Mouse (Mus musculus) adrenal gland, postnatal 36 days (tissue): ENCODE measurements around the gene Olfr568. TPM values are rescaled to one million over a fixed set of nuclear protein-coding genes. Genes with fewer than 3 reads are reported as not detected.

Source experiments
- DNase-seq, 2 experiments: peaks; one replicate each; pipeline ENCODE4 v3.0.0; 2021; ENCODE audit warnings: mixed read lengths in 1 of 2
- long read RNA-seq, 2 experiments: library from polyadenylated mRNA; stranded (forward); transcript quantifications; one replicate each; pipeline ENCODE4 v2.0.0; 2021; ENCODE audit warnings: borderline sequencing depth in 2 of 2
- total RNA-seq, 2 experiments: library from RNA; stranded (reverse); gene quantifications; 2 replicates each; pipeline ENCODE4 v1.2.3; 2021

Gene Olfr568
- total RNA-seq, result not detected
- long read RNA-seq, experiment 1, result 0 reads
- long read RNA-seq, experiment 2, result 0 reads

GRCm38 (mm10) chr7:102876822-102877221, at the start of gene Olfr568:
Gene Olfr568 (plus strand): TSS chr7:102877122.
- no peak for DNase-seq

DNA sequence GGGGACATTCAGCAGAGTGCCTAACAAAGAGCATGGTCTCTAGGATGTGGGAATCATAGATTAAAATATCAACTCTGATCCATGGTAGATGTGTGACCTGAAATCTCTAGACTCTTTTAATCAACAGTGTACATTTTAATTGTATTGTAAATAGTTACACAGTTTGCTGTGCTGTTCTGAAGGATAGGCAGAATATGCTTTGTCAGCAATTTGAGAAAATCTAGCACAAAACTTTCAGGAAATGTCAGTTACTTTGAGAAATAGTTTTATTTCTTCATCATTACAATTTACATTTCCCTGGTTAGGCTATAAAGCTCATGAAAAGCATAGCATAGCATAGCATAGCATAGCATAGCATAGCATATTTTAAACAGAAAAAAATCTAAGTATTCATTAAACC, 21.1 kb upstream of the Olfr568 start:
- no peak for DNase-seq

- no peak for DNase-seq
Measured at GRCm38 (mm10) chr7:102858665-102859064, 18.3 kb upstream of the Olfr568 start, which contains the start of gene Olfr566. Gene Olfr566 (minus strand): TSS chr7:102858765.

- DNase-seq, result no peak
Measured at GRCm38 (mm10) chr7:102890782-102891181, 13.9 kb downstream of the Olfr568 start, which contains the start of gene Olfr569. Gene Olfr569 (minus strand): TSS chr7:102890882.

DNA sequence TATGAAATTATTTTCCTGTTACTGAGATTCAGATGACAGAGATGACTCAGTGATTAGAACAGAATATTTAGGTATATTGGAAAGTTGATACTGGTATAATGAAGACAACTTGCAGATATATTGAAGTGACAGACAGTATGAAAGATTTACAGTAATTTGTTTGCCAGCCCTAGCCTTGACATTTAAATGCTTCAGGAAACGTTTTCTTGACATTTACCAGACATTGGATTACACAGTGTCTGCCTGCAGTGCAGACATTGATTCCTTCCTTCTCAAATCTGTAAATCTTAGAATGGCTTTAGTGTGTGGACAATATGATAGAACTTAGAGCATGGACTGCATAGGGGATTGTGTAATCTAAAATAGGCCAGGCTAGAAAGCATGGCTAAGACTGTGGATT, 38.3 kb downstream of the Olfr568 start:
- DNase-seq, result no peak

DNA sequence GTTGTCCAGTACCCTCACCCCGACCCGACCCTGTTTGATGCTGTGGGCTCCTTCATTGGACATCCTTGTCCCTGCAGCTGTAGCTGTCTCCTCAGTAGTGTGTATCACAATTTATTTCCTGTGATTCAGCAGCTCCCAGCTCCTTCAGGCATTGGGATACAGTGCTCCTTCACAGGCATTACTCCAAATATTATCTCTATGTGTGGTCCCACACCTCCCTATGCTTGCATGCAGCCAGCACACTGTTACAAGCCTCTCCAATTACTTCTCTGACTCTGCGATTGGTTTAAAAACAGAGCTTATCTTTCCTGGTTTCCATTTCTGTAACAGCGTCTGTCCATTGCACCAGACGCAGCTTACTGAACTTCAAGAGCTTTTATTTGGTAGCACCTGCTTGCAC, 39.5 kb downstream of the Olfr568 start:
- no peak for DNase-seq

- DNase-seq, result no peak
Measured at GRCm38 (mm10) chr7:102917032-102917875, 40.3 kb downstream of the Olfr568 start, which contains the start of gene Olfr571. Gene Olfr571 (minus strand): TSS chr7:102917536.

DNA sequence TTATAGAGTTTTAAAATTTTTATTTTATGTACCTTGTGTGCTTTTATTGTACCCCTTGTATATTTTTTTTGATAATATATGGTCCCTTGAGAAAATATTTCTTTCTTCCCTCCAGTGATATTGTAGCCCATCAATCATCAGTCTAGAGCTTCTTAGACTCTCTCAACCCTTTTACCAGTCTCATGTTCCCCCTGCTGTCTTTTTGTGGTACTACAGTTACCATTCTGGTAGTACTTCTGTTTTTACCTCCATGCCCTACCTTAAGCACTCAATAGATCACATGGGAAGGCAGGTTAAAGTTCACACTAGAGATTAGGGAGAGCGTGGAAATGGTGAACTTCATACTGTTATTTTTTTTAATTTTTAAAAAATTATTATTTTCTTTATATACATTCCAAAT, 42.7 kb downstream of the Olfr568 start:
- DNase-seq, result peak in 1 of 2 experiments; percentile 29

DNA sequence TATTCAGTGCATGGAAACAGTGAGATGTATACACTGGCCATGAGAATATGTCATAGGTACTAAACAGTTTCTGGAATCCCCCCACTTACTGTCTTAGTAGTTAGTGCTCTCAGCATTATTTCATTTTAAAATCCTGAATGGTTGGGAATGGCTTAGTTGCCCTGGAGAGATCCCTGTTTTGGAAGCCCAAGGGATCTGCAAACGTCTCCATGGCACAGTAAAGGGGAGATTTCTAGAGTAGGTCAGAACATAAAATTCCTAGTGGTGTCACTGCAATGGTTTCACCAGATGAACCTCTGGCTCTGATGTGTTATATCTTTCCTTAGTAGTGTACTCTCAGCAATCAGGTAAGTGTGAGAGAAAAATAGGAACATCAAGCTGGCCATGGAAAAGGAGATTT, 47.2 kb downstream of the Olfr568 start, which contains the start of gene Olfr572:
Gene Olfr572, plus strand, starts transcription at position 301 of the 400 bp plus-strand sequence.
- no peak for DNase-seq

GRCm38 (mm10) chr7:102927105-102927504, 50.2 kb downstream of the Olfr568 start:
- no peak for DNase-seq

Other genes starting within 250 kb of the Olfr568 start
- not detected for gene Olfr554, start 238.7 kb upstream of the Olfr568 start, total RNA-seq
- not detected for gene Olfr555, start 218.3 kb upstream of the Olfr568 start, total RNA-seq
- gene Olfr556, start 212.2 kb upstream of the Olfr568 start, total RNA-seq, result not detected
- gene Trim68, start 189.8 kb upstream of the Olfr568 start, total RNA-seq, result 1 to 10 TPM; 8.2 to 9.8 TPM
- not detected for gene Olfr557, start 181.2 kb upstream of the Olfr568 start, total RNA-seq
- under 1 TPM; 0.33 TPM for gene Olfr558, start 174.9 kb upstream of the Olfr568 start, total RNA-seq
- not detected for gene Olfr33, start 158.1 kb upstream of the Olfr568 start, total RNA-seq
- gene Olfr559, start 149.6 kb upstream of the Olfr568 start, total RNA-seq, result not detected
- not detected for gene Olfr560, start 117.8 kb upstream of the Olfr568 start, total RNA-seq
- under 1 TPM; 0.20 to 0.26 TPM for gene Olfr78, start 117.7 kb upstream of the Olfr568 start, total RNA-seq
- not detected for gene Olfr561, start 105.9 kb upstream of the Olfr568 start, total RNA-seq
- gene Olfr564, start 73.6 kb upstream of the Olfr568 start, total RNA-seq, result not detected
- gene Olfr566, start 18.4 kb upstream of the Olfr568 start, total RNA-seq, result not detected
- gene Olfr569, start 13.8 kb downstream of the Olfr568 start, total RNA-seq, result not detected
- not detected for gene Olfr570, start 17.5 kb downstream of the Olfr568 start, total RNA-seq
- not detected for gene Olfr571, start 40.4 kb downstream of the Olfr568 start, total RNA-seq
- gene Olfr572, start 47.3 kb downstream of the Olfr568 start, total RNA-seq, result not detected
- gene Olfr573-ps1, start 65.5 kb downstream of the Olfr568 start, total RNA-seq, result not detected
- not detected for gene Olfr574, start 71.3 kb downstream of the Olfr568 start, total RNA-seq
- not detected for gene Olfr575, start 81.7 kb downstream of the Olfr568 start, total RNA-seq
- not detected for gene Olfr576, start 85.5 kb downstream of the Olfr568 start, total RNA-seq
- not detected for gene Olfr577, start 98.8 kb downstream of the Olfr568 start, total RNA-seq
- not detected for gene Olfr578, start 112.2 kb downstream of the Olfr568 start, total RNA-seq
- not detected for gene Olfr582, start 160.9 kb downstream of the Olfr568 start, total RNA-seq
- not detected for gene Olfr583, start 174.2 kb downstream of the Olfr568 start, total RNA-seq
- not detected for gene Olfr584, start 204.8 kb downstream of the Olfr568 start, total RNA-seq
- not detected for gene Olfr585, start 220.6 kb downstream of the Olfr568 start, total RNA-seq
- not detected for gene Olfr586, start 248.5 kb downstream of the Olfr568 start, total RNA-seq